Mouse (Mus musculus) lung, postnatal 0 days (tissue): ENCODE data around the gene Btg2.

ENCODE experiments used
- CTCF ChIP-seq: IDR thresholded peaks from 2 replicates; pipeline ENCODE4 v1.5.1; 2016; ENCODE audit warnings: antibody characterized with exemption, mild to moderate bottlenecking
- EP300 ChIP-seq: IDR thresholded peaks from 2 replicates; pipeline ENCODE4 v1.6.1; 2016; ENCODE audit warnings: antibody characterized with exemption, mild to moderate bottlenecking, control low read depth

DNA sequence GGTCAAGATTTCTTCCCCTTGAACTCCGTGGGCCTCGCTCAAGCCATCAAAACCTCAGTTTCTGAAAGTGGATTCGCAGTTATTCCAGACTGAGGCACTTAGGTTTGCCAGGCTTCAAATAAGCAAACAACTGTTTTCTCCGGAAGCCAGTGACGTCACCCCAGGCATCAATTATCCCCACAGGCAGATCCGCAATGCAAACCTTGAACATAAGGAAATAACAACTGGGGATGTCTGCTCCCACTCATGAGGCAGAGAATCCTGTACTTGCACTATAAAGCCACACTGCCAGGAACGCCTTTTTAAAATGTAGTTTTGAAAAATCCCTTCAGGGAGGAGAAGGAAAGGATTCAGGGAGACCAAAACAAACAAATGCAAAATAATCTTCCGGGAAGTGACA, 36.5 kb upstream of the Btg2 start:
- TF ChIP-seq EP300 (no peak), CTCF (no peak)
